Mouse (Mus musculus): ENCODE measurements around the gene Lifr. TPM values are rescaled to one million over a fixed set of nuclear protein-coding genes. Genes with fewer than 3 reads are reported as not detected.

Gene Lifr
- total RNA-seq (2014; rRNA removed) (386 and 431 TPM in 2 replicates), polyA plus RNA-seq (2012; rRNA removed) (134 and 159 TPM in 2 replicates)

DNA sequence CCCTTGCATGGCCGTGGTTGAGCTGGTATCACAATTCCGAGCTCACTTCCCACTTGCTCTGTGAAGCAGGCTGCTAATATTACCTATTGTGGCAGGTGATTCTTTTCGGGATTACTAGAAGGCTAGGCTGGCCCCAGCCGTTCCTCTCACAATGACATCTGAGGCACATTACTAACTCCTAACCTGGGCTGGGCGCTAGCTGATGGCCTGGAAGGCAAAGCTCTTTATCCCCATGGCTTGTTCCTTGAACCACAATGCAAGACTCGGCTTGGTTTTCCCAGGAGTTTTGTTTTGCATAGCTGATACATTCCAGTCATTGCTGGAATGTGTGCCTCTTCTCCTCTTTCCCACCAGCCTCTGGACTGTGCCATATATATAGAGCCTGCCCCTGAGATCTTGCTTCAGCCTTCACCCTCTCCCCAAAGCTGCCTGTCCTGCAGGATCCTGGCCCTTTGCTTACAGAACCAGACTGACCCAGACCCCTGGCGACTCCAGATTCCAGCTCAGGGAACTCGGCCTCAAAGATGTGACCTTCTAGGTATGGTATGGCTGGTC, at the start of gene Lifr:
Gene Lifr, plus strand, starts transcription at position 404 of the 555 bp plus-strand sequence.
- WGBS, result 93% methylated on average over 8 of the region's 8 CpGs
- Histone ChIP-seq H3K4me1 (ENCODE audit: control insufficient read depth, insufficient read depth, low read length) (no peaks in the 10 kb centered on the region; the same call in 1 of the 2 replicates), H3K27ac (replicated peaks; ENCODE audit: insufficient read depth, low read depth, low read length) (peak within 1 kb of the TSS; percentile 40; the same call in 1 of the 2 replicates), H3K9ac (ENCODE audit: low read depth, low read length) (no peak within 1 kb of the TSS), H3K27me3 (ENCODE audit: control insufficient read depth, insufficient read depth, low read length) (no peaks in the 10 kb centered on the region), H3K36me3 (ENCODE audit: control insufficient read depth, insufficient read depth, low read length) (no peaks in the 10 kb centered on the region), H3K79me2 (ENCODE audit: control insufficient read depth, insufficient read depth, low read length) (no peaks in the 10 kb centered on the region), H3K4me3 (ENCODE audit: insufficient read depth, low read depth, low read length) (no peak within 1 kb of the TSS)
- DNase-seq (ENCODE audit: extremely low read depth, low read depth, low spot score), result no peak
- no peak for TF ChIP-seq CTCF (IDR thresholded peaks at IDR 0.05; ENCODE audit: low read depth, low read length)
- no peak for TF ChIP-seq POLR2A (IDR thresholded peaks at IDR 0.05; ENCODE audit: extremely low read depth, insufficient read depth, low read length)

DNA sequence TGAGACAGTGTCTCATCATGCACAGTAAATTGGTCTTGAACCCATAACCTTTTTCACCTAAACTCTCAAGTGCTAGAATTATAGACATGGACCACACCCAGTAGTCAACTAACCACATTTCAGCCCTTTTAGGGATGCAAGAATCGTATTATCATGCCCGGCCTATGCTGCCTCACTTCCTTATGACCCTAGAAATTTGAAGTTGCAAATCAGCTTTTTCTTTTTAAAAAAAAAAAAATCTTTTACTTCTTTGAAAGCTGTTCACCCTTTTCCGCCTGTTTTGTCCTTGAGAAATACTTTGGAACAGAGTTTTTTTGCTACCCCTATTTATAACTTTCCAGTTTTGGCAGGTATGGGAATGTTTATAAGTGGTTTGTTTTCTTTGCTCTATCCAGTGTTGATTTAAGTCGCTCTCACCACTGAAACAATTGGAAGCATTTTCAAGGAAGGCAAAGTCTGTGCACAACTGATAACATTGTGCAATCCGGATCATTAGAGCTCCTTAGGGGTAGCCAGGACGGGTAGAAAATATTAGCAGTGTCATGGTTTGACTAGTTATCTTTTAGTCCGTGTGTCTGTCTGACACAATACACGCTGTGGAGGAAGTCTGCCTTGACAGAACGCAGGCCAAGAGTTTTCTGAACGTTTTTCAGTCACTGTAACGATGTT, 46.2 kb upstream of the Lifr start:
- Histone ChIP-seq H3K79me2 (ENCODE audit: control insufficient read depth, insufficient read depth, low read length) (no peaks in the 10 kb centered on the region), H3K4me1 (ENCODE audit: control insufficient read depth, insufficient read depth, low read length) (peaks cover 8% of the 10 kb centered on the region; the same call in 1 of the 2 replicates), H3K9ac (ENCODE audit: low read depth, low read length) (no peak overlapping the region), H3K27ac (replicated peaks; ENCODE audit: insufficient read depth, low read depth, low read length) (0 out of 2 replicates have a peak overlapping the region, but pooled peaks have one; percentile 33), H3K4me3 (ENCODE audit: insufficient read depth, low read depth, low read length) (no peak overlapping the region), H3K27me3 (ENCODE audit: control insufficient read depth, insufficient read depth, low read length) (no peaks in the 10 kb centered on the region), H3K36me3 (ENCODE audit: control insufficient read depth, insufficient read depth, low read length) (no peaks in the 10 kb centered on the region)
- TF ChIP-seq POLR2A (IDR thresholded peaks at IDR 0.05; ENCODE audit: extremely low read depth, insufficient read depth, low read length) (no peak), CTCF (IDR thresholded peaks at IDR 0.05; ENCODE audit: low read depth, low read length) (no peak)
- peak; percentile 56 for DNase-seq (ENCODE audit: extremely low read depth, low read depth, low spot score)
- 35% methylated on average over 11 of the region's 11 CpGs for WGBS

DNA sequence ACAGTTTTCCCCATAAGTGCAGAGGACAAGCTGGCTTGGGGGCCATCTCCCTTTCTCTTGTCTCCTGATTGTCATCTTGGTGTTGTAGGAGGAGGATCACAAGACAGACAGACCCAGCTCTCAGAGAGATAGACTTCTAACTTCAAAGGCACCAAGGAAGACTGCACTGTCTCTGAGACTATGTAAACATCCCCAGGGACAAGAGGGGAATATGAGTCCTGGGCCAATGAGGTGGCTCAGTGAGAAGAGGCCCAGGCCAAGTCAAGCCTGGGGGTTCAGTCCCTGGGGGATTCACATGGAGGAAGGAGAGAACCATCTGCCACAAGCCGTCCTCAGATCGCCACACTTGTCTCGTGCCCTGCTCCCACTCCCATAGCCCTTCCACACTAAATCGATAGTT, 45.4 kb upstream of the Lifr start:
- TF ChIP-seq CTCF (IDR thresholded peaks at IDR 0.05; ENCODE audit: low read depth, low read length) (no peak), POLR2A (IDR thresholded peaks at IDR 0.05; ENCODE audit: extremely low read depth, insufficient read depth, low read length) (no peak)
- WGBS, result 97% methylated on average over 4 of the region's 4 CpGs
- H3K4me3 ChIP-seq (ENCODE audit: insufficient read depth, low read depth, low read length), result no peak overlapping the region

DNA sequence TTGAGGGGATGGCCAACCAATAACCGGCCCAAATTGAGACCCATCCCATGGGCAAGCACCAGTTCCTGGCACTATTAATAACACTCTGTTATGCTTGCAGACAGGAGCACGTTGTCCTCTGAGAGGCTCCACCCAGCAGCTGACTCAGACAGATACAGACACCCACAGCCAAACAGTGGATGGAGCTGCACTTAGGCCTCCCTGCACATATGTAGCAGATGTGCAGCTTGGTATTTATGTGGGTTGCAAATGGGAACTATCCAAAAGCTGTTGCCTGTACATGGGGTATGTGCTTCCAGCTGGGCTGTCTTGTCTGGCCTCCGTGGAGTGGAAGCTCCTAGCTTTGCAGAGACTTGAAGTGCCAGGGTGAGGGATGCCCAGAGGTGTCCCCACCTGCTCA, 42.5 kb upstream of the Lifr start:
- Histone ChIP-seq H3K9ac (ENCODE audit: low read depth, low read length) (no peak overlapping the region), H3K79me2 (ENCODE audit: control insufficient read depth, insufficient read depth, low read length) (no peaks in the 10 kb centered on the region), H3K4me3 (ENCODE audit: insufficient read depth, low read depth, low read length) (no peak overlapping the region), H3K27me3 (ENCODE audit: control insufficient read depth, insufficient read depth, low read length) (no peaks in the 10 kb centered on the region), H3K27ac (replicated peaks; ENCODE audit: insufficient read depth, low read depth, low read length) (no peak overlapping the region), H3K36me3 (ENCODE audit: control insufficient read depth, insufficient read depth, low read length) (no peaks in the 10 kb centered on the region), H3K4me1 (ENCODE audit: control insufficient read depth, insufficient read depth, low read length) (peaks cover 7% of the 10 kb centered on the region; the same call in 1 of the 2 replicates)
- DNase-seq (ENCODE audit: extremely low read depth, low read depth, low spot score), result no peak
- 67% methylated on average over 3 of the region's 3 CpGs for WGBS
- no peak for TF ChIP-seq POLR2A (IDR thresholded peaks at IDR 0.05; ENCODE audit: extremely low read depth, insufficient read depth, low read length)
- TF ChIP-seq CTCF (IDR thresholded peaks at IDR 0.05; ENCODE audit: low read depth, low read length), result no peak

More for the DNA sequence above, 45.4 kb upstream of the Lifr start:
- Histone ChIP-seq H3K9ac (ENCODE audit: low read depth, low read length) (no peak overlapping the region), H3K27me3 (ENCODE audit: control insufficient read depth, insufficient read depth, low read length) (no peaks in the 10 kb centered on the region), H3K27ac (replicated peaks; ENCODE audit: insufficient read depth, low read depth, low read length) (no peak overlapping the region), H3K79me2 (ENCODE audit: control insufficient read depth, insufficient read depth, low read length) (no peaks in the 10 kb centered on the region), H3K36me3 (ENCODE audit: control insufficient read depth, insufficient read depth, low read length) (no peaks in the 10 kb centered on the region), H3K4me1 (ENCODE audit: control insufficient read depth, insufficient read depth, low read length) (peaks cover 7% of the 10 kb centered on the region; the same call in 1 of the 2 replicates)
- DNase-seq (ENCODE audit: extremely low read depth, low read depth, low spot score), result no peak

DNA sequence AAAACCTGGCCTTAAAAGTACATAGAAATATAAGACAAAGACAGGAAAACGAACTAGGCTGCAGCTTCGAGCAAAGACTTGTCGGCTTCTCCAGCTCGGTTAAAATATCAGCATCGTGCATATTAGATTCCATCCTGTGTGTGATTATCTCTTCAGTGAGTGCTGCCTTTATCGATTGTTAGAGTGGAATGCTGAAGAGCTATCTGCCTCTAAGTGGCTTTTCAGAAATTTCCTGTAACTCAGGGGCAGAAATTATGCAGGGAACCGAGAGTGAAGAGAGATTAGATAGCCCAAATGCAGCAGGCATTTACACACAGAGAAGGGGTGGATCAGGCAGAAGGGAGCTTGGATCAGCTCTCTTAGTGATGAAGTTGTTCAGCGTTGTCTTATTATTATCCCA, 41.5 kb upstream of the Lifr start:
- no peak overlapping the region for H3K4me3 ChIP-seq (ENCODE audit: insufficient read depth, low read depth, low read length)
- H3K4me1 ChIP-seq (ENCODE audit: control insufficient read depth, insufficient read depth, low read length), result peaks cover 7% of the 10 kb centered on the region; the same call in 1 of the 2 replicates
- 57% methylated on average over 8 of the region's 8 CpGs for WGBS
- no peaks in the 10 kb centered on the region for H3K79me2 ChIP-seq (ENCODE audit: control insufficient read depth, insufficient read depth, low read length)
- no peak for DNase-seq (ENCODE audit: extremely low read depth, low read depth, low spot score)
- no peaks in the 10 kb centered on the region for H3K36me3 ChIP-seq (ENCODE audit: control insufficient read depth, insufficient read depth, low read length)
- H3K9ac ChIP-seq (ENCODE audit: low read depth, low read length), result no peak overlapping the region
- no peaks in the 10 kb centered on the region for H3K27me3 ChIP-seq (ENCODE audit: control insufficient read depth, insufficient read depth, low read length)
- H3K27ac ChIP-seq (replicated peaks; ENCODE audit: insufficient read depth, low read depth, low read length), result no peak overlapping the region
- no peak for TF ChIP-seq CTCF (IDR thresholded peaks at IDR 0.05; ENCODE audit: low read depth, low read length)
- no peak for TF ChIP-seq POLR2A (IDR thresholded peaks at IDR 0.05; ENCODE audit: extremely low read depth, insufficient read depth, low read length)

DNA sequence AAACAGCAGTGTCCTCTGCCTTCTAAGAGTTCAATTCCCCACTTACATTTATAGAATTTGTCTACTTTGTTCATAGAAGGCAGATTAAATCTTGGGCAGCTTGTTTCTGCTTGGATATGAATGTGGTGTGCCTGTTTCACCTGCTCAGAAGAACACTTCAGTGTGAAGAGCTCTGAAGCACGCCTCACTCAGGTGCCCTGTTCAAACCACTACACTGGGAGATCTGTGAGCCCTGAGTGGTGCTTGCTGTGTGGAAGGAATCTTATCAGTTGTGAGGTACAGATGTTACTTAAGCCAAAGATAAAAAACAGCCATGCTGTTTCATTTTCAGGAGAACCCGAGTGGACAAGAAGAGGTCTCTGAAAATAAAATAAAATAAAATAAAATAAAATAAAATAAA, 38.7 kb upstream of the Lifr start:
- Histone ChIP-seq H3K36me3 (ENCODE audit: control insufficient read depth, insufficient read depth, low read length) (no peaks in the 10 kb centered on the region), H3K4me3 (ENCODE audit: insufficient read depth, low read depth, low read length) (no peak overlapping the region), H3K79me2 (ENCODE audit: control insufficient read depth, insufficient read depth, low read length) (no peaks in the 10 kb centered on the region), H3K27me3 (ENCODE audit: control insufficient read depth, insufficient read depth, low read length) (no peaks in the 10 kb centered on the region), H3K27ac (replicated peaks; ENCODE audit: insufficient read depth, low read depth, low read length) (no peak overlapping the region), H3K4me1 (ENCODE audit: control insufficient read depth, insufficient read depth, low read length) (0 out of 2 replicates have a peak, but pooled peaks cover 3% of the 10 kb centered on the region), H3K9ac (ENCODE audit: low read depth, low read length) (no peak overlapping the region)
- WGBS, result 81% methylated on average over 2 of the region's 2 CpGs
- no peak for TF ChIP-seq CTCF (IDR thresholded peaks at IDR 0.05; ENCODE audit: low read depth, low read length)
- no peak for DNase-seq (ENCODE audit: extremely low read depth, low read depth, low spot score)
